In genomic region chr6:113237542-113238270, GRCm38 (mm10) we compare ENCODE assay signal across 8 mouse cellular contexts. TPM values are rescaled to one million over a fixed set of nuclear protein-coding genes. Genes with fewer than 3 reads are reported as not detected.
DNase-seq lines count a peak whose midpoint lies in the region; ATAC-seq and TF ChIP-seq lines count a peak whose summit lies in the region.

TSS of gene Mtmr14 (plus strand) at chr6:113237843.

- H3K9ac ChIP-seq in kidney, embryonic 14.5 days (ENCODE audit: low read depth, low read length) = peak within 1 kb of the TSS; percentile 78
- peak within 1 kb of the TSS; percentile 71 for H3K9ac ChIP-seq in limb, embryonic 15.5 days

- H3K27ac ChIP-seq in bone marrow macrophage, adult 2 months (ENCODE audit: insufficient read depth, low read depth, low read length) = peak within 1 kb of the TSS; percentile 58
- no peak within 1 kb of the TSS for H3K27ac ChIP-seq in embryonic fibroblast, embryonic 13.5 days (ENCODE audit: insufficient read depth, low read length)
- H3K27ac ChIP-seq in kidney, embryonic 14.5 days (ENCODE audit: low read depth, low read length) = no peak within 1 kb of the TSS
- peak within 1 kb of the TSS; percentile 65 for H3K27ac ChIP-seq in limb, embryonic 15.5 days

- H3K4me1 ChIP-seq in bone marrow macrophage, adult 2 months (ENCODE audit: control insufficient read depth, insufficient read depth, low read length) = peaks cover 7% of the 10 kb centered on the region
- H3K4me1 ChIP-seq in embryonic fibroblast, embryonic 13.5 days (ENCODE audit: control insufficient read depth, insufficient read depth, low read length) = peaks cover 3% of the 10 kb centered on the region; the same call in 1 of the 2 replicates
- peaks cover 8% of the 10 kb centered on the region for H3K4me1 ChIP-seq in kidney, embryonic 14.5 days (ENCODE audit: control insufficient read depth, insufficient read depth, low read length)
- H3K4me1 ChIP-seq in limb, embryonic 15.5 days = peaks cover 12% of the 10 kb centered on the region

- TF ChIP-seq POLR2A in bone marrow macrophage, adult 2 months (IDR thresholded peaks at IDR 0.05; ENCODE audit: borderline replicate concordance, low read depth, low read length) = no peak
- peak; percentile 59 for TF ChIP-seq POLR2A in embryonic fibroblast, embryonic 13.5 days (IDR thresholded peaks at IDR 0.05; ENCODE audit: low read depth, low read length)

- ATAC-seq in kidney, embryonic 14.5 days (ENCODE audit: low FRiP score, low TSS enrichment) = peak; percentile 100
- ATAC-seq in limb, embryonic 15.5 days (ENCODE audit: insufficient number of reproducible peaks, low FRiP score, low TSS enrichment, low read depth) = peak; percentile 96

- no peaks in the 10 kb centered on the region for H3K27me3 ChIP-seq in kidney, embryonic 14.5 days (ENCODE audit: control insufficient read depth, insufficient read depth, low read length)
- H3K27me3 ChIP-seq in limb, embryonic 15.5 days = no peaks in the 10 kb centered on the region

- H3K9me3 ChIP-seq in kidney, embryonic 14.5 days (ENCODE audit: control insufficient read depth, low read length) = no peaks in the 10 kb centered on the region
- H3K9me3 ChIP-seq in limb, embryonic 15.5 days = no peaks in the 10 kb centered on the region

- DNase-seq in A20 (ENCODE audit: low read depth, low spot score) = peak; percentile 100
- peak; percentile 99 for DNase-seq in heart, adult 9 months (ENCODE audit: low spot score in 2 of 2)
- DNase-seq in monocyte, adult 2 months (ENCODE audit: low read depth in 1 of 2, low spot score in 2 of 2) = peak; percentile 99 to 100
- peak; percentile 99 for DNase-seq in spleen, postnatal 36 days (ENCODE audit: low spot score in 2 of 2)

- H3K4me2 ChIP-seq in kidney, embryonic 14.5 days (replicated peaks; ENCODE audit: low read depth, low read length) = peak within 1 kb of the TSS; percentile 81
- H3K4me2 ChIP-seq in limb, embryonic 15.5 days = peak within 1 kb of the TSS; percentile 87

- TF ChIP-seq CTCF in bone marrow macrophage, adult 2 months (IDR thresholded peaks at IDR 0.05; ENCODE audit: low read depth, low read length) = no peak
- TF ChIP-seq CTCF in embryonic fibroblast, embryonic 13.5 days (IDR thresholded peaks at IDR 0.05; ENCODE audit: borderline replicate concordance, insufficient read depth, low read length) = no peak

- H3K36me3 ChIP-seq in kidney, embryonic 14.5 days (ENCODE audit: control insufficient read depth, insufficient read depth, low read length) = peaks cover 11% of the 10 kb centered on the region; the same call in 1 of the 2 replicates
- H3K36me3 ChIP-seq in limb, embryonic 15.5 days = peaks cover 17% of the 10 kb centered on the region

- under 1% methylated on average over 55 of the region's 55 CpGs for WGBS in kidney, embryonic 14.5 days
- WGBS in limb, embryonic 15.5 days = under 1% methylated on average over 53 of the region's 55 CpGs

- peak within 1 kb of the TSS; percentile 72 for H3K4me3 ChIP-seq in bone marrow macrophage, adult 2 months (ENCODE audit: insufficient read depth, low read length)
- peak within 1 kb of the TSS; percentile 93 for H3K4me3 ChIP-seq in embryonic fibroblast, embryonic 13.5 days (ENCODE audit: insufficient read depth, low read length)
- H3K4me3 ChIP-seq in kidney, embryonic 14.5 days (ENCODE audit: low read length) = peak within 1 kb of the TSS; percentile 94
- H3K4me3 ChIP-seq in limb, embryonic 15.5 days = peak within 1 kb of the TSS; percentile 84

RNA-seq across cellular contexts. Expression of gene Mtmr14, which starts in this region (rescaled TPM):
- polyA plus RNA-seq in bone marrow macrophage, adult 2 months (2012; ENCODE audit: insufficient read depth, insufficient read length, missing spikeins) = 59.2 and 60.2 TPM in 2 replicates
- polyA plus RNA-seq in embryonic fibroblast, embryonic 13.5 days (2011; ENCODE audit: insufficient read length, low read depth, missing spikeins) = 17.6 and 19.7 TPM in 2 replicates
- 28.4 and 41.0 TPM in 2 replicates for polyA plus RNA-seq in kidney, embryonic 14.5 days (2014; fragmentation: Nextera tagmentation; extraction: Ambion mirVana)
- polyA plus RNA-seq in limb, embryonic 15.5 days (2015; fragmentation: Nextera tagmentation; extraction: Ambion mirVana) = 29.1 and 29.7 TPM in 2 replicates

Comparison
In these comparisons a context has a peak if more than half of its experiments do, and no peak if none do; other contexts are left out.
1. H3K27ac ChIP-seq: peak in bone marrow macrophage, adult 2 months (single experiment) and limb, embryonic 15.5 days (single experiment); none in embryonic fibroblast, embryonic 13.5 days (single experiment) and kidney, embryonic 14.5 days (single experiment).
2. Peak in every context shown above with its lines, with median percentiles within 50 percentile points of each other: DNase-seq and H3K4me3 ChIP-seq.